Mouse (Mus musculus): ENCODE results near the gene Pfdn4. TPM values are rescaled to one million over a fixed set of nuclear protein-coding genes. Genes with fewer than 3 reads are reported as not detected.

The Pfdn4 gene
- total RNA-seq, 4 experiments from 2014 or later = 23.8 to 34.6 (median 28.4) TPM

DNA sequence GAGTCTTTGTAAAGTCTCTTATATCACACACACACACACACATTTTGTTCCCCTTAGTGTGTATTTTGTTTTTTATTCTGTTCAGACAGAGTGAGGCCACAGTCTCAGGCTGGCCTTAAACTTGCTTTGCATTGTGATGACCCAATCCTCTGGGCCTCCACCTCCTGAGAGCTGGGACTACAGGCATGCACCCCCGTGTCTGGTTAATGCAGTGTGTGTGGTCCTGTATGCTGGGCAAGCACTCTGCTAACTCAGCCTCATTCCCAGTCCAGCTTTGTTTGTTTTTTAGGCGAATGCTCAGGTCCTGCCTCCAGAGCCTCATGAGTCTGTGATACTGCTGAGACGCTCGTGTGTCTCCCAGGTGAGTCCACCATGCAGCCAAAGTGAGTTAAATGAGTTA is 51.8 kb downstream of the Pfdn4 start:
- DNase-seq (ENCODE audit: low spot score in 2 of 2) = no peak

DNA sequence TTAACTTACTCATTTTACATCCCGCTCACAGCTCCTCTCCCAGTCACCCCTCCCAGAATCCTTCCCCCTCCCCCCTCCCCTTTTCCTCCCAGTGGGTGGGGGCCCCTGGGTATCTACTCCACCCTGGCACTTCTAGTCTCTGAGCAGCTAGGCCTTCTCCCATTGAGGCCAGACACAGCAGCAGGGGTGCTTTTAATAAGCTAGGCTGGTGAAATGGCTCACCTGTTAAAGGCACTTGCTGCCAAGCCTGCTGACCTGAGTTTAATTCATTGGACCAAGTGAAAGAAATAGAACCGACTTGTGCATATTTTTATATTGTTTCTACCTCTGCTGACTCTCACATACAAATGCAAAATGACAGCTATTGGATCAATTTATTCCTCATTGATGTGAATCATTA is 52.9 kb downstream of the Pfdn4 start:
- no peak for DNase-seq (ENCODE audit: low spot score in 2 of 2)

DNA sequence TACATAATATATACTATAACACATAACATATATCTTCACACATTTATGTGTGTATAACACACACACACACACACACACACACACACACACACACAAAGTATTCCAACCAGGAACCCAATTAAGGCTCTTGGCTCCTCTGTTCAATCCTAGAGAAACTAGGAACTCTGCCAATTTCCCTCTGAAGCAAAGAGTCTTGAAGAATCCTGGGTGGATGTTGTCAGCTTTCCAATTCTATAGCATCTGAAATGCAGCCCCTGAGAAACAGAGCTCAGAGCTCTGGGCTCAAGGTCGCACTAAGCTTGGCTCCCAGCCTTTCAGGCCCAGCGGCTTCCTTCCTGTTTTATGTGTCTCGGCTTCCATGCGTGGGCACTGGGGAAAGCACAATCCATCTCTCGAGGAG is 54.0 kb downstream of the Pfdn4 start:
- no peak for DNase-seq (ENCODE audit: low spot score in 2 of 2)

DNA sequence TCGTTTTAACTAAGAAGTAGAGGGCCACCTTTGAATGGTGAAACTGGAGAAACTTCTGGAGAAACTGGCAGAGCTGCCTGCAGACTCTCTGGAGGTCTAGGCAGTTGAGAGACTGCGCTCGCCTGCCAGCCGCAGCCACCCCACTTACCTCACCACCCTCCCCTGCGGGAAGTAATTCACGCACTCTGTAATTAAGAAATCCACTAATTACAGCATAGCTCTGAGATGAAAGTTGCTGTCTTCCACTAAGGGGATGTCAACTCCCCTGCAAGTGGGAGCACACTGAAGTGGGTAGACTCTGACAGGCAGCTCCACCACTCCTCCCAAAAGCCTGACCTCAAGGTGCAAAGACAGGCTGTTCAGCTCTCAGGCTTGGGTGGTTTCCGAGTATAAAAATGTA is 55.9 kb downstream of the Pfdn4 start:
- no peak for DNase-seq (ENCODE audit: low spot score in 2 of 2)

DNA sequence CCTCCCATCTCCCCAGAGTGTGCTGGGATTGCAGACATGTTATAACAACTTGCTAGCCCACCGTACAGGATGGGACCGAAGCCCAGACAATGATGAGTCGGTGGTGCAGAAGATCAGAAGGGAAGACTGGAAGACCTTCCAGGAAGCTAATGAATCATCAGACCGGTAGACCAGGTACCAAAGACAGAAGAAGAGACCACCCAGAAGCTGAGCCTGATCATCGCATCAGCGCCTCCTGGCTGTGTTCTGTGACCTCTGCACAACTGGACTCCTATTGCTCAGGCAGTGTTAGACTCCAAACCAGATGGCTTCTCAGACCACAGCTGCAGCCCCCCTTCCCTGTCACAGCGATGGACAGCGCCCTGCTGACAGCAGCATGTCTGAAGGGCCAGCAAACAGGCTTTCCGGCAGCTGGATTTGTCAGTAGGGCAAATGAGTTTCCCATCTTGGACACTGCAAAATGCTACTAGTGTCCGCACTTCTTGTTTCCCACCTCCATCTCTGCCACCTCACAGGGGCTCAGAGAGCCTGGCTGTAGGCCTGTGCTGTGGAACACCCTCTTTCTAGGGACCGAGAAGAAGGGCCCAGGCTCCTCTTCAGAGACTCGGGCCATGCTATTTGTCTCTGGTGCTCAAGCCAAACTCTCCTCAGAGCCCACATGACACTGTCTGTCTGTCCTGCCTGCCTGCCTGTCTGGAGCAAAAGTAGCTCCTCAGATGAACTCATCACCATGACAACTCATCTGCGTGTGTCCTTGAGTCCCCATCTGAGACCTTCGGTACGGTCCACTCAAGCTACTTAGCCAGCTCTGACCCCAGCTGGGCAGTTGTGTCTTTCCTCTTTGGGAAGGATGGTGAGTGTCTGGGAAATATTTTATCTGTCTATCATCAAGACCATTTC is 68.0 kb downstream of the Pfdn4 start:
- no peak for DNase-seq (ENCODE audit: low spot score in 2 of 2)

DNA sequence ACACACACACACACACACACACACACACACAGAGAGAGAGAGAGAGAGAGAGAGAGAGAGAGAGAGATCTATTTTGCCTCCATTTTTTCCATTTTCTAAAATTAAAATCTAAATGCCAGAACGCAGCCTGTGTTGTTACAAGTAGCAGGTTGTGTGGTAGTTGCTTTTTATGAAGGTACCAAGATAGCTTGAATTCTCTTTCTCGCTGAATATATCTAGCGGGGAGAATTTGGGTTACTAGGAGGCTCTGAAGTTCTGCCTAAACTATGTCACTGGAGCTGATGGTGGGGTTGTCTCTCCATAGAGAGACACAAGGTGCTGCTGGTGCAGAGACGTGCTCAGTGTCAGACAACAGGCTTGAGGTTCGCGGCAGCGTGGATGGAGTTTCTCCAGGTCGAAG is 68.8 kb downstream of the Pfdn4 start:
- no peak for DNase-seq (ENCODE audit: low spot score in 2 of 2)

Other genes starting within 250 kb of the Pfdn4 start
- gene Bcas1, start 68.6 kb upstream of the Pfdn4 start, total RNA-seq (2022) = 100 to 1,000 TPM in 1 of 4 experiments, 10 to 100 TPM in 3; 80.7 to 107 (median 88.1) TPM
- gene Cyp24a1, start 717 bp downstream of the Pfdn4 start, total RNA-seq (2022) = under 1 TPM in 1 of 4 experiments, not detected in 3; 0.11 TPM
- not detected for gene 4930470P17Rik, start 105.6 kb downstream of the Pfdn4 start, total RNA-seq (2022)
- gene Dok5, start 235.4 kb downstream of the Pfdn4 start, total RNA-seq (2022) = 10 to 100 TPM; 17.5 to 20.3 (median 17.8) TPM

Measured in layer of hippocampus, adult 8-10 months (tissue).